Mouse (Mus musculus) megakaryocyte, embryonic 14.5 days (primary cell): Measurements from ENCODE around the gene Vmn1r124. TPM values are rescaled to one million over a fixed set of nuclear protein-coding genes. Genes with fewer than 3 reads are reported as not detected.
"Not testable (repeated sequence)": the region's sequence is repeated elsewhere in the genome, so short reads cannot be mapped to it uniquely, and the experiment has no call there.

ENCODE experiments used
- H3K27me3 ChIP-seq: replicated peaks from 2 replicates; pipeline ENCODE3; 2012; ENCODE audit warnings: inconsistent platforms
- H3K36me3 ChIP-seq: replicated peaks from 2 replicates; pipeline ENCODE3; 2012; ENCODE audit warnings: low read length, inconsistent platforms, mixed read lengths
- H3K4me1 ChIP-seq: 2 replicates; pipeline ENCODE4 v1.6.1; 2012; ENCODE audit warnings: inconsistent platforms
- H3K4me3 ChIP-seq: replicated peaks from 2 replicates; pipeline ENCODE3; 2012; ENCODE audit warnings: moderate library complexity, mild to moderate bottlenecking, inconsistent platforms
- H3K9me3 ChIP-seq: 2 replicates; pipeline ENCODE4 v1.6.1; 2012; ENCODE audit warnings: inconsistent platforms
- polyA plus RNA-seq: library from polyadenylated mRNA; stranded (reverse); fragments of >175 nt; gene quantifications from 2 replicates; pipeline ENCODE4 v1.2.3, GENCODE M21; 2012; ENCODE audit warnings: low replicate concordance; ENCODE audit not compliant: insufficient read depth

Vmn1r124 gene
- not detected in 2 replicates for polyA plus RNA-seq

DNA sequence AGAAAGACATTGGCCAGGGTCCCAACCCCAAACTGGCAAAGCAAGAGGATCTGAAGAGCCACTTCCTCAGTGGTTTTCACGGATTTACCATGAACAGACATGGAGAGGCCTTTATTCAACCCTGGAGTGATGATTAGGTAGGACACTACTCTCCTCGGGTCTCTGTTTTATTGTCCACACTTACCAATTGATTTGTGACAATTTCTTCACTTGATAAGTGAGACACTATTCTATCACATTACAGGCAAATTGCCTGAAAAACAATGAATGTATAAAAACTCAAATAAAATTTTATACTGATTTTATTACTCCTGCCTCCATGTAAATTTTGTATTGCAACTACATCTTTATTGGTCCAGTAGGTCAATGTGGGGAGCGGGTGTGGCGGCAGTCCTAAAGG, at the start of gene Vmn1r124:
TSS of gene Vmn1r124 (minus strand) at position 101 of the 400 bp plus-strand sequence.
- H3K4me3 ChIP-seq, H3K27me3 ChIP-seq: not testable (repeated sequence)

DNA sequence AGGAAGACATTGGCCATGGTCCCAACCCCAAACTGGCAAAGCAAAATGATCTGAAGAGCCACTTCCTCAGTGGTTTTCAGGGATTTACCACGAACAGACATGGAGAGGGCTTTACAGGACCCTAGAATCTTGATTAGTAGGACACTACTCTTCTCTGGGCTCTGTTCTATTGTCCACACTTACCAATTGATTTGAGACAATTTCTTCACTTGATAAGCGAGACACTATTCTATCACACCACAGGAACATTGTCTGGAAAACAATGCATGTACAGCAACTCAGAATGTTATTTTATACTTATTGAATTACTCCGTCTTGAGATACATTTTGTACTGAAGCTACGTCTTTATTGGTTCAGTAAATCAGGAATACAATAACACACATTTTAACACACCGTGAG, 41.0 kb upstream of the Vmn1r124 start, which contains the start of gene Vmn1r126:
TSS of gene Vmn1r126 (minus strand) at position 101 of the 400 bp plus-strand sequence.
- not testable (repeated sequence) for H3K9me3 ChIP-seq, H3K36me3 ChIP-seq, H3K4me3 ChIP-seq, H3K27me3 ChIP-seq, H3K4me1 ChIP-seq

More for the DNA sequence above, at the start of gene Vmn1r124:
- H3K36me3 ChIP-seq, H3K9me3 ChIP-seq, H3K4me1 ChIP-seq: not testable (repeated sequence)

DNA sequence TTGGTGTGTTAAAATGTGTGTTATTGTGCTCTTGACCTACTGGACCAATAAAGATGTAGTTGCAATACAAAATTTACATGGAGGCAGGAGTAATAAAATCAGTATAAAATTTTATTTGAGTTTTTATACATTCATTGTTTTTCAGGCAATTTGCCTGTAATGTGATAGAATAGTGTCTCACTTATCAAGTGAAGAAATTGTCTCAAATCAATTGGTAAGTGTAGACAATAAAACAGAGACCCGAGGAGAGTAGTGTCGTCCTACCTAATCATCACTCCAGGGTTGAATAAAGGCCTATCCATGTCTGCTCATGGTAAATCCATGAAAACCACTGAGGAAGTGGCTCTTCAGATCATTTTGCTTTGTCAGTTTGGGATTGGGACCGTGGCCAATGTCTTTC, 11.5 kb upstream of the Vmn1r124 start, which contains the start of gene Vmn1r125:
TSS of gene Vmn1r125 (plus strand) at position 301 of the 400 bp plus-strand sequence.
- H3K27me3 ChIP-seq, H3K36me3 ChIP-seq, H3K4me1 ChIP-seq: not testable (repeated sequence)

More for the DNA sequence above, 11.5 kb upstream of the Vmn1r124 start, which contains the start of gene Vmn1r125:
- H3K4me3 ChIP-seq, H3K9me3 ChIP-seq: not testable (repeated sequence)

Other genes starting within 250 kb of the Vmn1r124 start
- not detected in 2 replicates for gene Vmn1r119, start 248.2 kb downstream of the Vmn1r124 start, polyA plus RNA-seq
- gene Vmn1r120, start 206.8 kb downstream of the Vmn1r124 start, polyA plus RNA-seq, result not detected in 2 replicates
- gene Vmn1r121, start 162.1 kb downstream of the Vmn1r124 start, polyA plus RNA-seq, result not detected in 2 replicates
- not detected in 2 replicates for gene Vmn1r122, start 126.5 kb downstream of the Vmn1r124 start, polyA plus RNA-seq
- gene Vmn1r123, start 98.4 kb downstream of the Vmn1r124 start, polyA plus RNA-seq, result not detected in 2 replicates
- not detected in 2 replicates for gene Gm5157, start 70.2 kb downstream of the Vmn1r124 start, polyA plus RNA-seq
- not detected in 2 replicates for gene Vmn1r125, start 11.6 kb upstream of the Vmn1r124 start, polyA plus RNA-seq
- not detected in 2 replicates for gene Vmn1r126, start 40.9 kb upstream of the Vmn1r124 start, polyA plus RNA-seq
- gene Vmn1r127, start 59.2 kb upstream of the Vmn1r124 start, polyA plus RNA-seq, result not detected in 2 replicates
- not detected in 2 replicates for gene Vmn1r128, start 88.8 kb upstream of the Vmn1r124 start, polyA plus RNA-seq
- not detected in 2 replicates for gene Vmn1r129, start 100.7 kb upstream of the Vmn1r124 start, polyA plus RNA-seq
- gene Gm6882, start 172.1 kb upstream of the Vmn1r124 start, polyA plus RNA-seq, result not detected in 2 replicates